Mouse (Mus musculus): ENCODE measurements around the gene Kcnmb2.

Gene Kcnmb2

GRCm38 (mm10) chr3:32132395-32133004, 230.2 kb downstream of the Kcnmb2 start:
- DNase-seq (ENCODE audit: extremely low read depth, low read depth, low spot score) = no peak

GRCm38 (mm10) chr3:32144194-32144593, 241.9 kb downstream of the Kcnmb2 start:
- no peak for DNase-seq (ENCODE audit: extremely low read depth, low read depth, low spot score)

- DNase-seq (ENCODE audit: extremely low read depth, low read depth, low spot score) = no peak
Observed at GRCm38 (mm10) chr3:32144655-32145054, 242.3 kb downstream of the Kcnmb2 start.

- DNase-seq (ENCODE audit: extremely low read depth, low read depth, low spot score) = no peak
Observed at GRCm38 (mm10) chr3:32147739-32148138, 245.4 kb downstream of the Kcnmb2 start.

GRCm38 (mm10) chr3:32149851-32150570, 247.7 kb downstream of the Kcnmb2 start:
- no peak for DNase-seq (ENCODE audit: extremely low read depth, low read depth, low spot score)

GRCm38 (mm10) chr3:32180519-32180918, 278.2 kb downstream of the Kcnmb2 start:
- DNase-seq (ENCODE audit: extremely low read depth, low read depth, low spot score) = no peak

GRCm38 (mm10) chr3:32185855-32186522, 283.7 kb downstream of the Kcnmb2 start:
- no peak for DNase-seq (ENCODE audit: extremely low read depth, low read depth, low spot score)

- DNase-seq (ENCODE audit: extremely low read depth, low read depth, low spot score) = no peak
Observed at GRCm38 (mm10) chr3:32188521-32188920, 286.2 kb downstream of the Kcnmb2 start.

- no peak for DNase-seq (ENCODE audit: extremely low read depth, low read depth, low spot score)
Observed at GRCm38 (mm10) chr3:32188955-32189354, 286.6 kb downstream of the Kcnmb2 start.

GRCm38 (mm10) chr3:32189956-32190355, 287.6 kb downstream of the Kcnmb2 start:
- no peak for DNase-seq (ENCODE audit: extremely low read depth, low read depth, low spot score)

- no peak for DNase-seq (ENCODE audit: extremely low read depth, low read depth, low spot score)
Observed at GRCm38 (mm10) chr3:32194014-32194413, 291.7 kb downstream of the Kcnmb2 start.

- no peak for DNase-seq (ENCODE audit: extremely low read depth, low read depth, low spot score)
Observed at GRCm38 (mm10) chr3:32226755-32227154, 324.4 kb downstream of the Kcnmb2 start.

- no peak for DNase-seq (ENCODE audit: extremely low read depth, low read depth, low spot score)
Observed at GRCm38 (mm10) chr3:32236766-32237165, 334.5 kb downstream of the Kcnmb2 start.

All from fat pad, adult 2 months (tissue).